Mouse (Mus musculus): ENCODE results near the gene Tgfb1i1.
A peak's percentile ranks its signal among the peaks of the same experiment; 100 is the strongest.

The Tgfb1i1 gene

DNA sequence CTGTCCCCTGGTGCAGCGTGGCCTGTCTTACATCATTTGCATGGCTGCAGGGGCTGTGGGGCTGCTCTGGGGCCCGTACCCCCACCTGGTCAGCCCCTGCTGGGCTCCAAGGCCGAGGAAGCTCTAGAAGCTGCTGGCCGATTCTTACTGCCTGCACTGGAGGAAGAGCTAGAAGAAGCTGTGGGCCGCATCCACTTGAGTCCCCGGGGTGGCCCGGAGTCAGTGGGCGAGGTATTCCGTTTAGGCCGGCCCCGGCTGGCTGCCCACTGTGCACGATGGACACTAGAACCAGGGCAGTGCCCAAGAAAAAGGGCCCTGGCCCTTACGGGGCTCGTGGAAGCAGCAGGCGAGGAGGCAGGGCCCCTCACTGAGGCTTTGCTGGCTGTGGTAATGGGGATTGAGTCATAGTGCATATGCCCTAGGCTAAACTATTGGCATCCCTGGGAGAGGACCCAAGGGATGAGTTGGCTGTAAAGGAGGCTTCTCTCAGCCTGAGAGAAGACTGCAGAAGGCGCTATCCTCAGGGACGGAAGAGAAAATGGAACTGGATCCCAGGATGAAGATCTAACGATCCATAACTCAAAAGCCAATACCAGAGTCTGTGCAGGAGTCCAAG, 2.1 kb upstream of the Tgfb1i1 start:
- DNase-seq (ENCODE audit: low spot score): no peak

DNA sequence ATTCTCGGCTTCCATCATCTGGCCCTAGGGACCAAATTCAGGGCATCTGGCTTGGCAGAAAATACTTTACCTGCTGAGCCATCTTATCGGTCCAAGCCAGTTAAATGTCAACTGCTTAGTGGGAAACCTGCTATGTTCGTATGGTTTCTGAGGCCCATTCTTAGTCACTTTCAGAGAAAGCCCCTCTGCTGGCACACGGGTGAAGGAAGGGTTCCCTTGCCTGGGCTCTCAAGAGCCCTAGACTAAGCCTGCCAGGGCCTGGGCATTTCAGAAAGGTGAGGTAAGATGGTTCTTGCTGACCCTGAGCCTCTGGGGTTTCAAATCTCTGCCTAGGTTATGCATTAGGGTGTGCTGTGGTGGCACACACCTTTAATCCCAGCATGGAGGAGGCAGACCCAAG, 1.1 kb upstream of the Tgfb1i1 start:
- no peak for DNase-seq (ENCODE audit: low spot score)

DNA sequence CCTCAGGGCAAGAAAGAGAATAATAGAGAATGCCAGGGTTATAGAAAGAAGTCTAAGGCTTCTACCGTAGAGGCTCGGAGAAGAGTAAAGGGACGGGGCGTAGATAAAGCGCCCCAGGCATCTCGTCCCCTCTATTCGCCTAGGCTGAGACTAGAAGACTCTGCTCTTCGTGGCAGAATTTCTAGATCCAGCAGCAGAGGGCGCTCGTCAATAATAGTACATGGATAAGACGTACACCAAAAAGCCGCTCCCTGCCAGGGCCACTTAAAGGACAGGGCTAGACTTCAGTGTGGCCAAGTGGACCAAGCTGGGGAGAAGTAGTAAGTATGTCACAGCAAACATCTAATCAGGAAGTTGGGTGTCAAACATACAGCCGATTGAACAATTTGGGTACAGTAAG, 831 bp downstream of the Tgfb1i1 start:
- peak; percentile 93 for DNase-seq (ENCODE audit: low spot score)

DNA sequence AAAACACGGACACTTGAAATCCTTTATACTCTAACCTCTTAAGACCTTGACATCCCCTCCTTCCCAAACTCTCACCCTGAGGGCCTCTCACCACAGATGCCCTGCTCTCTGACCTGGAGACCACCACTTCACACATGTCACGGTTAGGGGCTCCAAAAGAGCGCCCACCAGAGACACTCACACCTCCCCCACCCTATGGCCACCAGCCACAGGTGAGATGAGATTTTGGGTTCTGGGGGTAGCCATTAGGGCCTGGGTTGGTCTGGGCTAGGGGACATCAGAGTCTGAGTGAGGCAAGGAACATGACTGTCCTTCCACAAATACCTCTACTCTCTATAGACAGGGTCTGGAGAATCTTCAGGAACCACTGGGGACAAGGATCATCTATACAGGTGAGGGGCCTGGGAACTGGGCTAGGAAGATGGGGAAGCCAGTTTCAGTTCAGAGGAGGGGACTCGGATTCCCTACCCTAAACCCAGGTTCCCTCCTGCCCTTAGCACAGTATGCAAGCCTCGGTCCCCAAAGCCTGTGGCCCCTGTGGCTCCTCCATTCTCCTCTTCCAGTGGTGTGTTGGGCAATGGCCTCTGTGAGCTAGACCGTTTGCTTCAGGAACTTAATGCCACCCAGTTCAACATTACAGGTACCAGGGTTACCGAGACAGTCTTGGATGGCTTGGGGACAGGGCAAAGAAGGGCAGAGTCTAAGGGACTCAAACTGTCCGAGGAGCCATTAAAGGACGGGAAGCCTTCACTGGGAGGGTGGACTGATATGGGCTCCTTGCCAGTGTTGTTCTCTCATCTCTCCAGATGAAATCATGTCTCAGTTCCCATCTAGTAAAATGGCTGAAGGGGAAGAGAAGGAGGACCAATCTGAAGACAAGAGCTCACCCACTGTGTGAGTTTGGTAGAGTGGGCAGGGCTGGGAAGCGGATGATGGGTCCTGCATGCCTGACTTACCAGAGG, 1.8 kb downstream of the Tgfb1i1 start:
- no peak for DNase-seq (ENCODE audit: low spot score)

DNA sequence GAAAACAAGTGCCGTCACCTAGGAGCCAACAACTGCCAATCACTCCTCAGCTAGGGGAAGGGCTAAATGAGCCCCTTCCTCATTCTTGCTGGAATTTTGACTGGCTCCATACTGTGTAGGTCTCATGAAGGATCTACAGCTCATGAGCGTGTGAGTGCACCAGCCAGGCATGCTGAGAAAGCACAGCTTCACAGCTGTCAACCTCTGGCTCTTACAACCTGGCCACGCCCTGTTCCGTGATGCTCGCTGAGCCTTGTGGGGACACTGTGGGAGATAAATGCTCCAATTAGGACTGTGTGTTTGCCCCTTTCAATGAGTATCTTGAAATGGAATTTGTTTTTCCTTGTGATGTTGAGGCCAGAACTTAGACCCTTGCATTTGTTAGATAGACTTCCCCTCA, 3.4 kb downstream of the Tgfb1i1 start:
- no peak for DNase-seq (ENCODE audit: low spot score)

DNA sequence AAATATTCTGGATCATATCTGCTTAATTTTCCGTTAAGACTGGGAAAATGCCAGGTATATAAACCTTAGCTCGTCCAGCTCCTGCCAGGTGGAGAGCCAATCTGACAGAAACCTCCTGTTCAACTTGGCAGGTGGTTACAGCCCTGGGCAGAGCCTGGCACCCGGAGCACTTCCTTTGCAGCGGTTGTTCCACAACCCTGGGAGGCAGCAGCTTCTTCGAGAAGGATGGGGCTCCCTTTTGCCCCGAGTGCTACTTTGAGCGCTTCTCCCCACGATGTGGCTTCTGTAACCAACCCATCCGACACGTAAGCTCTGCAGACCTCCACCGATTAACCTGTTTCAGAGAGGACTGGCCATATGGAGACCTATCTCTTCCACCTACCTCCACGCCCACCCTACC, 5.3 kb downstream of the Tgfb1i1 start:
- DNase-seq (ENCODE audit: low spot score): no peak

DNA sequence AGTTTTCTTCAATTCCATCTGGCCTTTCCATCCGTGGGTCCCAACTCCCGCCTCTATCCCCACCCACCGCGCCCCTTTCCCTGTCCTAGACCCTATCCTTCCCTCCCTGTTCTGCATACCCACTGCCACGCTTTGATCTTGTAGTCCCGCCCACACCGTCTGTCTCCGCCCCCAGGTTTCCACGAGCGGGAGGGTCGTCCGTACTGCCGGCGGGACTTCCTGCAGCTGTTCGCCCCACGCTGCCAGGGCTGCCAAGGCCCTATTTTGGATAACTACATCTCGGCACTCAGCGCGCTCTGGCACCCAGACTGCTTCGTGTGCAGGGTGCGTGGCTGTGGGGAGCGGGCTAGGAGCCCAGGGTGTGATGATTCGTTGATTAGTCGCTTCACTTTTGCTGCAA, 6.0 kb downstream of the Tgfb1i1 start:
- DNase-seq (ENCODE audit: low spot score): no peak

DNA sequence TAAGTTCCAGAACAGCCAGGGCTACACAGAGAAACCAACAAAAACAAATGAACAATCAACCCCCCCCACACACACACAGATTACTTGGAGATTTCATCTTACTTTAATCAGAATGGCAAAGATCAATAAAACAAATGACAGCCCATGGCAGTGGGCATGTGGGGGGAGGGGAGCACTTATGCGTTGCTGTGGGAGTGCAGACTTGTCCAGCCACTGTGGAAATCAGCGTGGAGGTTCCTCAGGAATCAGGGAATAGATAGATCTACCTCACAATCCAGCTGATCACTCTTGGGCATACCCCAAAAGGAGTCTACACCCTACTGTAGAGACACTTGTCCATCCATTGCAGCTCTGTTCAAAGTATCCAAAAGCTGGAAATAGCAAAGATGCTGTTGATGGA, 8.4 kb downstream of the Tgfb1i1 start:
- no peak for DNase-seq (ENCODE audit: low spot score)

DNA sequence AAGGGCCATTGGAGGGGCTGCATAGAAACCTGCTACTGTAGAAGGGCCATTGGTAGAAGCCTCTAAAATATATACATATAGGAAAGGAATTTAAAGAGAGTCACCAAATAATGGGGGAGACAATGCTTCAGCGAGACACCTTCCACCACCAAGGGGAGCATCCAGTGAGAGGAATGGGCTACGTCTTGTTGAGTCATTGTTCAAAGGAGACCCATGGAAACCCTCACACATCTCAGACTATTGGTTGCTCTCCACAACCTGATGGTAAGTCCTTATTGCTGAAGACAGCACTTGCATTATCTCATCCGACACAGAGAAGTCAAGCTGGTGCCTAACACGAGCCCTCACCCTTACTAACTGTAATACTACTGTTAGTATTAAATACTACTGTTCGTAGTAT, 9.1 kb downstream of the Tgfb1i1 start:
- no peak for DNase-seq (ENCODE audit: low spot score)

DNA sequence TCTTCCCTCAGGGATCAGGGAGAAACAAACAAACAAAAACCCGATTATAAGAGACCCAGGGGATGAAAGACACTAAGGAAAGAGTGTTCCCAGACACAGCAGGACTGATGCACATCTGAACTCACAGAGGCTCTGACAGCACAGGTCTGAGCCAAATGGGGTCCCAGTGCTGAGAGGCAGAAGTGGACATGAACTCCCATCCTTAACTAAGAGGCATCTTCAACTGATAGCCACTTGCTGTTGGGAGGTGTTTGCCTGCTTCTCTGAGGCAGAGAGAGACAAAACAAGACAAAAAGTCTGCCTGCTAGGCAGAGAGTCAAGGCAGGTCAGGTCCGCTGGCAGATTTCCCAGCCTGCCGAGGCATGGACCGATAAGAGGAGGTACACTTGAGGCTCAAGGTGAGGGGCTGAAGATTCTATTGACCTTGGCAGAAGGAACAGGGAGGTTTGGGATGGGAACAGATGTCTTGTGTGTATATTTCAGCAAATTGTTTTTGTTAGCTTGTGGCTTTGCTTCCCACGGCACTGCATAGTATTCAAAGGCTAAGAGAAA, 10.2 kb downstream of the Tgfb1i1 start:
- DNase-seq (ENCODE audit: low spot score): no peak

DNA sequence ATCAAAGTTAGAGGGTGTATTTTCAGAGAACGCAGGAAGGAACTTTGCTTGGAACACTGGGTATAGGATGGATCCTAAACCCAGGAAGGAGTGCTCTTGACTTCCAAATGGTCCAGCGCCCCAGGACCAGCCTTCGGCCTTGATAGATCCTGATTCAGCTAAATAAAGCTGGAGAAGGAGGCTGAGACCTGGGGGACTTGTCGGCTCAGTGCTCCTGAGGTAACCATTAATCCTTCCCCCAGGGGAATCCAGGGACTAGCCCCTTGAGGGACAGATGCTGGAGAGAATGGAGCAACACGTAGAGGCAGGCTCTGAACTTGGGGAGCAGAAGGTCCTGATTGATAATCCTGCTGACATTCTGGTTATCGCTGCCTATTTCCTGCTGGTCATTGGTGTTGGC, 18.8 kb downstream of the Tgfb1i1 start, which contains the start of gene Slc5a2:
Gene Slc5a2 (plus strand): TSS at position 247 of the 400 bp plus-strand sequence.
- DNase-seq (ENCODE audit: low spot score): no peak

DNA sequence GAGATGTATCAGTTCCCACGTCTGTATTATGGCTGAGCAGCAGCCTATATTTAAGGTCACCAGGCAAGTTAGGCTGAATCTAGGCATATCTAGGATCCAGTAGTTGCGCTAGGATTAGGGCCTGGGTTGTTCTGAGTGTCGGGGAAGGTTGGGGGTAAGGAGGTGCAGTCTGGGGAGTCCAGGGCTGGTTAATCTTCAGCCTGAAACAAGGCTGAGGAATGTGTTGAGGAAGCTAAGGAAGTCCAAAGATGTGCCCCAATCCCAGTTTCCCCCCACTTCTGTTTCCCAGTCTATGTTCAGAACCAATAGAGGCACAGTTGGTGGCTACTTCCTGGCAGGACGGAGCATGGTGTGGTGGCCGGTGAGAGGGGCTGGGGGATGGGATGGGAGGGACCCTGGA, 19.4 kb downstream of the Tgfb1i1 start:
- DNase-seq (ENCODE audit: low spot score): no peak

DNA sequence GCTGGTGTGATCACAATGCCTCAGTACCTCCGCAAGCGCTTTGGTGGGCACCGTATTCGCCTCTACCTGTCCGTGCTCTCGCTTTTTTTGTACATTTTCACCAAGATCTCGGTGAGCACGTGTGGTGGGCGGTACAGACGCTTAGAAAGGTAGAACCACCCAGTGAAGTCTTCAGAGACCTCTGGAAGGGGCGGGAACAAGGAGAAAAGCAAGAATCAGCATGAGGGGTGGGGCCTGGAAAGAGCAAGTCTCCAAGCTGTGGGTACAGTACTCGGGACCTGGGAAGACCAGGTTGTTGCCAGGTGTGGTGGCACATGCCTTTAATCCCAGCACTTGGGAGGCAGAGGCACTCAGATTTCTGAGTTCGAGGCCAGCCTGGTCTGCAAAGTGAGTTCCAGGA, 20.8 kb downstream of the Tgfb1i1 start:
- DNase-seq (ENCODE audit: low spot score): no peak

DNA sequence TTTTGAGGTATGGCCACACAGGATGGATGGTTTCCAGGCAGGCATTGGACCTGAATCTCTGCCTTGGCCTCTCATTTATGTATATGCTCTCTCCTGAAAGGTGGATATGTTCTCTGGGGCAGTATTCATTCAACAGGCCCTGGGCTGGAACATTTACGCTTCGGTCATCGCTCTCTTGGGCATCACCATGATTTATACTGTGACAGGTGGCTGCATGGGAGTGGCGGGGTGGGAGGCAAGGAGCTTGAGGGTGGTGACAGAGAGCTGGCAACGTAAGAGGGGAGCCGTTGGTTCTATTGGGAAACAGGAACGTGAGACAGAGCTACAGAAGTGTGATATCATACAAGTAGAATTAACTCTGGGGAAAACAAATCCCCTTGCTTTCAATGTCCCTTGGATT, 21.2 kb downstream of the Tgfb1i1 start:
- no peak for DNase-seq (ENCODE audit: low spot score)

DNA sequence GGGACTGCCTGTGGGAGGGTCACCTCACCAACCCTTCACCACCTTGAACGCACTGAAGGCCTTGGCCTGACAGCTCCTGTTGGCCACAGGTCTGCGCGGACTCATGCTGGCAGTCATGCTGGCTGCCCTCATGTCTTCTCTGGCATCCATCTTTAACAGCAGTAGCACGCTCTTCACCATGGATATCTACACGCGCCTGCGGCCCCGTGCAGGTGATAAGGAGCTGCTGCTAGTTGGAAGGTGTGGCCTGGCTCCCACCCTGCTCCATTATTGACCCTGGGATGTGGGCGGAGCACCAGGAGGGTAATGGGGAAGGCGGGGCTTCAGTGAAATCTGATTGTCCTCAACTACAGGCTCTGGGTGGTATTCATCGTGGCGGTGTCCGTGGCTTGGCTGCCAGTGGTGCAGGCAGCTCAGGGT, 23.8 kb downstream of the Tgfb1i1 start:
- DNase-seq (ENCODE audit: low spot score): peak; percentile 81

DNA sequence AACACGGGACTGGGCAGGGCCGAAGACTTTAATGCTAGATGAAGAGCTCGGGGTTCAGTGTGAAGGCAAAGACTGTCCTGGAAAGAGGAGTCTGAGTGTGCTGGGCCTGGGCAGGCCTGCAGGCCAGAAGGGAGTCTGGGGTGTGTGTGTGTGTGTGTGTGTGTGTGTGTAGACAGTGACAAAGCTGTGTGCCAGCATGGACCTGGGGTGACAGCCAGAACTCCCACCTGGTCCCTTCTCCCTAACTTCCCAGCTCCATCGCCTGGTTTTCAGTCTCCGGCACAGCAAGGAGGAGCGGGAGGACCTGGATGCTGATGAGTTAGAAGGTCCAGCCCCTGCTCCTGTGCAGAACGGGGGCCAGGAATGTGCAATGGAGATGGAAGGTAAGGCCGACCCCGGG, 24.9 kb downstream of the Tgfb1i1 start:
- DNase-seq (ENCODE audit: low spot score): no peak

DNA sequence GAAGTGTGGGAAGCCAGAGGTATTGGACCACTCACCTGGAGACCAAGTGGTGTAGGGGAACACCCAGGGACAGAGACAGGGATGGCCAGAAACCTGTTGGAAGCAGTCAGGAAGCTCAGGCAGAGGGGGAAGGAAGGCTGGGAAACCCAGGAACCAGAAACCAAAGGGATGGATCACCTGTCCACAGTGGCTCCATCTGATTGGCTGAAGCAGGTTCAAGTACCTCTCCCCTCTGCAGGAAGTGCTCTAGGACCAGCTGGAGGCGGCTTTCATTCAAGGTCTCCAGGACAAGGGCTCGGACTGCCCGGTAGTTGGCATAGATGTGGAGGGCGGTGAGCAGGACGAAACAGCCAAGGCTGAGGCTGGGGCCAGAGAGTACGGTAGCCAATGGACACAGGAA, 29.4 kb downstream of the Tgfb1i1 start:
- no peak for DNase-seq (ENCODE audit: low spot score)

DNA sequence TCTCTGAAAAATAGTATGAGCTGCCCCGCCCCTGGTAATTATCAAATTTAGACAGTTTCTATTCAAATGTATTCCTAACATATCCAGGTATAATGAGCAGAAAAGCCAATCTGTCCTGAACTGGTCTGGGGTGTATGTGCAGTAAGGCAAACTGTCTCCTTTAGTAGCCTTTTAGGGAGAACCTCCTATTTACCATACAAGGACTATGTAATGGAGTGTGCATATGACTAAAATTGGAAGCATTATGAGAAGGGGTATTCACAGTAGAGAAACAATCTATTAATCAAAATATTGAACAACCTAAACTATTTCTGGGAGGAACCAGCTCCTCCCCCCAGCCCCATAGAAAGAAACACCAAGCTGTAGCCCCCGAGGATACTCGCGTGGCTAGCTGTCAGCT, 33.1 kb downstream of the Tgfb1i1 start:
- DNase-seq (ENCODE audit: low spot score): no peak

DNA sequence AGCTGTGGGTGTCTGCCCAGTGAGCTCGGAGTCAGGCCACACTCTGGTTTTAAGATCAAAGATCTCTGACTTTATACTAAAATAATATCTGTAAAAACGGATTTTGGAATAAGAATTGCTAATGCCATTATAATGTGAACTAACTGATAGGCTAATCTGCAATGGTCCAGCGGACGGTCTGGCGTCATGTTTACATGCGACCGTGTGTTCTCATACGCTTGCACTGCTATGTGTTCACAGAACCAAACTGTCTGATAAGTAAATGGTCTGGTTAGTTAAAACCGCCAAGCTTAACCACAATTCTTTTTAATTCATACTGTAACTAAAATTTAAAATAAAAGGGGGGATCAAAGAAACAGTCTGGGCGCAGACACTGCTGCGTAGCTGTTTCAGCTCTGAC, 35.2 kb downstream of the Tgfb1i1 start:
- DNase-seq (ENCODE audit: low spot score): no peak

DNA sequence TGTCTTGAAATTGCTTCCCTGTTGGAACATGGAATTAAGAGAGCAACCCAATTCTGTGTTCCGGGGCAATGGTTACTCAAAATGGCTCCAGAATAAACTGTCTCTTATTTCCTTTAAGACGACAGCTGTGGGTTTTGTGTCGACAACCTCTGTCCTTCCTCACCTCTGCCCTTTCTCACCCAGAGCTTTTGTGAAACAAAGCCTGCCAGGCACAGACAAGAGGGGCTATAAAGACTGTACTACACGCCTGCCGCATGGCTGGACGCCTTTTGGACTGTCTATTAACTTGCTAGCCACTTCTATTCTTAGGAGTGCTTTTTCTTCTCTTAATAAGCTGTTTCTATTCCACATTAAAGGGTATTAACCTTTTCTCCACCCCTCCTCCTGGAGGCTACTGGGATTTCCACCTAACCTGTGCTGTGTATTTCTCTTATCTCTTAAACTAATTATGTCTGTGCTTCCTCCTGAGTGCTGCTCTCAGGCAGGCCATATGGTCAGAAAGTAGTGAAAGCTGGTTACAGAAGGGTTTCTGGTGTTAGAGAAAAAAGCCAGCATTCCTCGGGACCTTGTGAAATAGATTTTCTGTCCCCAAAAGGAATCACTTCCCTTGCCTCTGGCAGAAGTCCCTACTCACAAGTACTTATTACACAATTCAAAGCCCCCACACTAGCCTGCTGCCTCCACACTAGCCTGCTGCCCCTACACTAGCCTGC, 36.1 kb downstream of the Tgfb1i1 start:
- no peak for DNase-seq (ENCODE audit: low spot score)

DNA sequence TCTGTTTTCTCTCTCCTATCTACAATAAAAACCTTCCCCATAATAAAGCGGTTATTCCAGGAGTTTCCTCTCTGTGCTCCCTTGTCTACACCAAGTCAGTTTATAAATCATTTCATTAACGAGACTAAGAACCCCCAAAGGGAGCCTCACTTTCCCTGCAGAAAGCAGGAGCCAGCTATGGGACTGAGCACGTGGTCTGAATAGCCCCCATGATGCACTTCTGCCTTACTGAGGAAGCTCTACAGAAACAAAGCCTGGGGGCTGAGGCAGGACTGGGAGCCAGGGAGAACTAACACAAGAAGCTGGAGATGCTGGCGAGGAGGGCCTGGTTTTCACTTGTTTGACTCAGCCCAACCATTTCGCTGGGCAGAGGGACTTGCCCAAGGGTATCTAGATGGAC, 37.4 kb downstream of the Tgfb1i1 start:
- DNase-seq (ENCODE audit: low spot score): no peak

DNA sequence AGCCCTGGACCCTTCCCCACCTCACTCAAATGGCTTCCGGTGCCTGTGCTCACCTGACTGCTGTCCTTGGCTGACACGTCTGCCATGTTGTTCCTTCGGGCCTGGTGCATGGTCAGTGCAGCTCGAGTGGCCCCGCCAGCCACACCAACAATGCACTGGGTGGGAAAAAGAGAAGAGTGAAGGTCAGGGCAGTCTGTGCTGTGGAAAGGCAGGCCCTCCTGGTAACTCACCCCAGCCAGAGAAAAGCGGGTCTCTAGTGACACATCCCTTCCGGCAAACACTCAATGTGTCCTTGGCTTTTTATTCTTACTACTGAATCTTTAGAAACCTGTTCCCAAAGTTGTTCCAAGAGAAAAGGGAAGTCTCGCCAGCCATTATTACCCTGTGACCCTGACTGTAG, 38.4 kb downstream of the Tgfb1i1 start:
- DNase-seq (ENCODE audit: low spot score): no peak
